Mouse (Mus musculus) v-Abl transformed pro-B cells (cell line): ENCODE measurements around the gene Rabgap1l.

Experiments
- in situ Hi-C, 2 experiments: fragments of 400-800 bp; cut with MboI; formaldehyde crosslinking; loops; one replicate each; pipeline ENCODE4 v1.15.1; 2025; ENCODE audit not compliant: unreplicated experiment in 2 of 2

The Rabgap1l gene

DNA sequence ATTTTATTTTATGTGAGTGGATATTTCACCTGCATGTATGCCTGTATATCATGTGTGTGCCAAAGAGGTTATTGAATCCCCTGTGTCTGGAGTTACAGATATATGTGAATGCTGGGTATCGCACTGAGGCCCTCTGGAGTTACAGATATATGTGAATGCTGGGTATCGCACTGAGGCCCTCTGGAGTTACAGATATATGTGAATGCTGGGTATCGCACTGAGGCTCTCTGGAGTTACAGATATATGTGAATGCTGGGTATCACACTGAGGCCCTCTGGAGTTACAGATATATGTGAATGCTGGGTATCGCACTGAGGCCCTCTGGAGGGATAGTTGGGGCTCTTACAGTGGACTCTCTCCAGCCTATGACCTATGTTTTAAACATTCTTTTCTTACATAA lies 383.3 kb downstream of the Rabgap1l start:
- in situ Hi-C loops: loop anchor here (5.0 to 25.0 kb wide), 6 partner anchors 155 to 1328 kb away; no protein-coding TSS in a partner anchor

DNA sequence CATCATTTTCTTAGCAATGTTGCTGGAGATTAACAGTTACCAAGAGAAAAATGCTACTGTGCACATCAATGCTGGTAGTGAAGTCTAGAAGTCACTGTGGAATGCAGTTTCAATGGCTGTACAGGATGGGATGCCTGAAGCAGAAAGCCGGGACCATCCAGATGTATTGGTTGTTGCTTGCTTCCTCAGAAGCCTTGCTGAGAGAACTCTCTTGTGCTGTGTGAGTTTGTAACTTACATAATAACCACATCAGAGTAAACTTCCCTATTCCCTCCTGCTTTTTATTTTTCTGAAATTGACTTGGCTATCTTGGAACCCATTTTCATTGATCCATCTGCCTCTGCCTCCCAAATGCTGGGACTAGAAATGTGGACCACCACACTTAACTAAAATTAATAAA lies 383.9 kb downstream of the Rabgap1l start:
- in situ Hi-C loops: loop anchor here (5.0 to 25.0 kb wide), 6 partner anchors 156 to 1328 kb away; no protein-coding TSS in a partner anchor

DNA sequence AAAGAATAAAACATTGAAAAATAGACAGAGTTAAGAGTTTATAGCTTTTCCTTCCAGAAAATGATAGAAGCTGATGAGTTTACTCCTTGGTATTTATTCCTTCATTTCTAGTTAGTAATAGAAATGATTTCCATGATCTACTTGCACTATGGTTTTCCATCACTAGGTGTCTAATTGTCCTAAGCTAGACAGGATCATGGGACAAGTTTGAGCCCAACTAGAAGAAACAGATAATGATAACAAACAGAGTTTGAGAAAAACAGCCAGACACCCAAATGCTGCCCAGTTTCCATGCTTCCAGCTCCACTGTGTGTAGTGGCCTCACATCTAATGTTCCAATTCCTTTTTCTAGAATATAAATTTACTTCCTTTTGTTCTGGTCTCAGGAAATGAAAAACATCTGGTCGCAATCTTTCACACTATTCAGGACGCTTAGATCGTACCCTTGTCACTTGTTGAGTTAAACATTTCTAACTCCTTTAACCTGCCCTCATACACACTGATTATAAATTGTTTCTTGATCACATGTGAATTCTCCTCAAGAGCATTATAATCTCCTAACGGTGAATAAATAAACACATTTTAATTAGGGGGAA lies 384.6 kb downstream of the Rabgap1l start:
- in situ Hi-C loops: loop anchor here (5.0 to 25.0 kb wide), 6 partner anchors 156 to 1329 kb away; no protein-coding TSS in a partner anchor

DNA sequence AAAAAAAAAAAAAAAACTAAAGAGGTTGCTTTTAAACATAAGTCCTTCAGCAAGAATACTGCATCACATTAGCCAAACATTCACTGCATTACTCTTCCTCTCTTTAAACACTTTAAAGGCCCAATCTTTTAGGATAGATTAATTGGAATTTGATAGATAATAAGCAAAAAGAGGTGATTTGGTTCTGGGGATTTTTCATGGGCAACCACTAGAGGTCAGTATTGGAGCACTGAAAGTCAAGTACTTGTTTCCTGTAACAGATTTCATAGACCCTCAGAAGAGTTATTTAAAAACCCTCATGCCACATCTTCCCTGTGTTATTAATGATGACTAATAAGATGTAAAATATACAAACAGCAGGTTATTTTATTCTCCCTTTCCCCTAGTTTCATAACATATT lies 393.6 kb downstream of the Rabgap1l start:
- in situ Hi-C loops: loop anchor here in 1 of 2 experiments (25.0 kb wide), 3 partner anchors 487 to 1563 kb away; partner anchors contain the start of gene Pigc

DNA sequence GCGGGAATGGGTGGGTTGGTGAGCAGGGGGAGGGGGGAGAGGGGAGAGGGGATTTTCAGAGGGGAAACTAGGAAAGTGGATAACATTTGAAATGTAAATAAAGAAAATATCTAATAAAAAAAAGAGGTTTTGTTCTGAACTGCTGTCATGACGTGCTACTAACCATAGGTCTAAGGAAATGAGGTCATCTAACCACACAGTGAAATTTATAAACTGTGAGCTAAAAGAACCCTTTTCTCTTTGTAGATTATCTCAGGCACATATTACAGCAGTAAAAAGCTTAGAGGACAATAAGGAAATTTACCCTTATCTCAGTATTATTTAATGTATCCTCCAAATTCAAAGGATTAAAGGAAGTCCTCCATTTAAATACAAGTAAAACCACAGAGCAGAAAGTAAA lies 396.0 kb downstream of the Rabgap1l start:
- in situ Hi-C loops: loop anchor here in 1 of 2 experiments (25.0 kb wide), 3 partner anchors 485 to 1565 kb away; partner anchors contain the start of gene Pigc

DNA sequence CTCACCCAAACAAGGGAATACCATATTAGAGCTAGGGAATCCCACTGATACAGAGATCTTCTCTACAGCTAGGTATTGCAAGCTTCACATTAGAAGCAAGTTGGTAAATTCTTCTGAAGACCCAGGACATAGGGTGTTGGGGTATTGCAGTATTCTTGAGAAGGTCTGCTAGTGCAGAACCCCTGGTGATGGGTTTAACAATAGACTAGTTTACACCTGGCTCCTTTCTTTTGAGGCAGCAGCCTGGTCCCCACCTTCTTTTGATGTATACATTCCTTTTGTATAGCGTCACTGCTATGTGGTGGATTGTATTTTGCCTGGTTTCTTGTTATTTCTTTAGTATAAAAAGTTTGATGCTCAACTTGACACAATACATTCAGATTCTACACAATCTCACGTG lies 405.6 kb downstream of the Rabgap1l start:
- in situ Hi-C loops: loop anchor here in 1 of 2 experiments (25.0 kb wide), 3 partner anchors 475 to 1575 kb away; partner anchors contain the start of gene Pigc

DNA sequence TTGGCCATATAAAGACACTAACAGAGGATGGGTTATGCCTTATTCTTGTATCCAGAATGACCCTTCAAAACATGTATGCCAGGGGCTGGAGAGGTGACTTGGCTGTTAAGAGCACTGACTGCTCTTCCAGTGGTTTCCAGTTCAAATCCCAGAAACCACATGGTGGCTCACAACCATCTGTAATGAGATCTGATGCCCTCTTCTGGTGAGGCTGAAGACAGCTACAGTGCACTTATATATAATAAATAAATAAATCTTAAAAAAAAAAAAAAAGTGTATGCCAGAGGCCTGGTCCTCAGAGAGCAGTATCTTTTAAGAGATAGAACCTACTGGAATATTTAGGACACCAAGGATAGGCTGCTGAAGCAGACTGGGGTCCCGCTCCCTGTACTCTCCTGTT lies 414.6 kb downstream of the Rabgap1l start:
- in situ Hi-C loops: loop anchor here (5.0 to 25.0 kb wide), 7 partner anchors 151 to 1584 kb away; partner anchors contain the start of genes Mrps14 (in 1 of the 2) and Pigc (in 1 of the 2)

DNA sequence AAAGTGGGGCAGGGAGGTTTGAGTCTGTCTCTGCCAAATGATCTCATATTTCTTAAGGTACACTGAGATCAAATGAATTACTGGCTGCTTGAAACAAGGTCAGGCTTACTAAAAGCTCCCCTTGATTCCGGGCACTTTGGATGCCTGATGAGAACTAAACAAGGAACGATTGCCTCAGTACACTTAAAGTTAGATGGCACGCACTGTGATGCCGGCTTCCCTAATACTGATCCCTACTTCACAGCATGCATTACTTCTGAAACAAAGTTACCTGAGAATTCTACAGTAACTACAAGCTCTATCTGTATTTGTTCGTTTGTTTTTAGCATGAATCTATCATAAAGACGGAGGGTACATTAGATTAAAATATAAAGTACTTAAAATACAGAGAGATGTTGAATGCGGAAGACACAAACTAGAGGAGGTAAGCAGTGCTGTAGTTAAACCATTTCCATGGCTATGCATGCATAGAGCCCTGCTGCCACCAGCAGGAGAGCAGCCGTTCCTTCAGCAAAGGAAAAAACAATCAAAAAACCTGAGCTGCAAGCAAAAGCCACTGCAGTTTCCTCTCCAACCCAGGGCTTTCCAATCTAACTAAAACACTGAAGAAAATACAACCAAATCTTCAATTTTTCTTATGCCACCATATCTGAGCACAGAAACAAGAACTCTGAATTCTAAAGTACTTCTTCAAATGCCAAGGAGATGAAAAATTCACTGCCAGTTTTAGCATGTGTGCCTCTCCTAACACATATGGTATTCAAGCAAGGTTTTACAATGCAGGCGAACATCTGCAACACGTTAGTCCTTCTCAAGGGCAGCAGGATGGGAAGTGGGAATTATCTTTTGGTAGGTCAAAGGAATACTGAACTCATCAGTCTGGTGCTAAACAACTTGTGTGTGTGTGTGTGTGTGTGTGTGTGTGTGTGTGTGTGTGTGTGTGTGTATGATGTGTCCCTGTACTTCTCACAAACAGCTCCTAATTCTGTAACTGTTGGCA lies 415.4 kb downstream of the Rabgap1l start:
- in situ Hi-C loops: loop anchor here (5.0 to 25.0 kb wide), 7 partner anchors 150 to 1585 kb away; partner anchors contain the start of genes Mrps14 (in 1 of the 2) and Pigc (in 1 of the 2)

DNA sequence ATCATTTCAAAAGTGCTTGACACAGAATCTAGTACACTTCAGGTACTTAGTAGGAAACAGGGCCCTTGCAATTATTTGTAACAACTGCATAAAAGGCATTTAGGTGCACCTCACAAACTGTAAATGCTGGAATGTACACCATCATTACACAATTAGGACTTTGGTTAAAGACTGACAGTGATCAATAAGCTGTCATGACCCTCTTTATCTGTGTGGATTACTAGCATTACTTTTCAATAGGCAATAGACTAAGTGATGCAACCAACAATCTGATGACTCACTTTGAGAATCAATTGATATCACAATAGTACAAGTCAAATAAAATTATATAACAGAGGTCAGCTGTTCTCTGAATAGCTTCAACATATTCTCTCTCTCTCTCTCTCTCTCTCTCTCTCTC lies 418.5 kb downstream of the Rabgap1l start:
- in situ Hi-C loops: loop anchor here in 1 of 2 experiments (10.0 kb wide), 2 partner anchors 150 to 180 kb away; partner anchors contain the start of gene Mrps14

DNA sequence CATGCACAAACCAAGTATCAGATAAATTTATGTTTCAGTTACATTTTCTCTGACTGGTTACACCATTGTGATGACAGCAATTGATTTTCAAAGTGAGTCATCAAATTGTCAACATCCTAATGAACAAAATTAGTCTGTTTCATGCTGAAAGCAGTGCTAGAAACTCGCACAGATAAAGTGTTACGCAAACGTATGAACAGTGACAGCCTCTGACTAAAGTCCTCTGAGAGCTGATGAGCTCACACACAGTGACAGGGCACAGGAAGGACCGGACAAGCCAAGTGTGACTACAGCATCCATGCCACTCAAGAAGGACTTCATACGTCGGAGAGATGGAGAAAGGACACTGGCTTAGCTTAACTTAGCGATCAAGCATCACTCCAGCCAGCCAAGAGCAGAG lies 419.7 kb downstream of the Rabgap1l start:
- in situ Hi-C loops: loop anchor here in 1 of 2 experiments (10.0 kb wide), 2 partner anchors 149 to 179 kb away; partner anchors contain the start of gene Mrps14

DNA sequence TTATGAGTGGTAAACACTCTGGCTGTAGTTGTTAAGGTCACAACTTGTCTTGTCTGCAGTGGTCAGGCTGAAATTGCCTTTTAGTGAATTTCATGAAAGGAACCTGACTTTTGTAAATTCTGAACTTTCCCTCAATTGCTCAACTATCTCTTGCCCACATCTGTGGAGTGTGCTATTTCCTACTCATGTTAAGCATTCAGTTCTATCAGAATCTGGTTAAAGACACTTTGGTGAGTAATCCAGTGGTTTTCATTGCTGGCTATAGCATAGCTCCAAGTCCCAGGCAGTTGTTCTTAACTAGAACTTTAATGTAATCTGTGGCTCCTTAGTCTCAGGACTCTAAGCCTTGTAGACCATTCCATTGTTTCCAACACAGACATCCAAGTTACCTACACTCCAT lies 421.3 kb downstream of the Rabgap1l start:
- in situ Hi-C loops: loop anchor here in 1 of 2 experiments (10.0 kb wide), 2 partner anchors 147 to 177 kb away; partner anchors contain the start of gene Mrps14

DNA sequence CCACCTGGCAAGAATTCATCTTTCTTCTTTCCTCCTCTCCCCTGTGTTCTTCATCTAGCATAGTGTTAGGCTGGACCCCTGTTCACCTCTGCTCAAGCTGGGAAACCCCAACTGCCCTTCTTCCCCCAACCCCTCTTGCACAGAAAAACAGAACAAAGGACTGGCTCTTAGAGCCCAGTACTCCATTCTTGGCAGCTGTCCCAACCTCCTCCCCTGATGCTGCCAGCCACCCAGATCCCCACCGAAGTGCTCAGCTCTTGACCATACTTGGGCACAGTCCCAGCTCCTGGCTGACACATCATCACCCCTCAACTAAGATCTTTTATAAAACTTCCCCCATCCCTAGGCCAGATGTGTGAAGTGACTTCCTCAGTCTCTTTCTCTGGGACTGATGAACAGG lies 422.5 kb downstream of the Rabgap1l start:
- in situ Hi-C loops: loop anchor here in 1 of 2 experiments (10.0 kb wide), 2 partner anchors 146 to 176 kb away; partner anchors contain the start of gene Mrps14

DNA sequence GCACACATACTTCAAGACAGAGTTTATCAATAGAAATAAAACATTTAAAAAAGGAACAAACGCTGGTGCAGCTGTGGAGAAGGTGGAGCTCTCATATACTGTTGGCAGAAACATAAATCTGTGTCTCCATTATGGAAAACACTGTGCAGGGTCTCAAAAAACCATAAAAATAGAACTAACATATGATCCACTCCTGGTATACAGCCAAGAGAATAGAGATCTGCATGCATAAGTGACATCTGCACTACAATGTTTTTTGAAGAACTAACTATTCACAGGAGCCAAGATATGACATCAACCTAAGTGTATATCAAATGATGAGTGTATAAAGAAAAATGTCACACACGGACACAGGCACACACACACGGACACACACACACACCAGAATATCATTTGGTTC lies 426.4 kb downstream of the Rabgap1l start:
- in situ Hi-C loops: no loop called here

DNA sequence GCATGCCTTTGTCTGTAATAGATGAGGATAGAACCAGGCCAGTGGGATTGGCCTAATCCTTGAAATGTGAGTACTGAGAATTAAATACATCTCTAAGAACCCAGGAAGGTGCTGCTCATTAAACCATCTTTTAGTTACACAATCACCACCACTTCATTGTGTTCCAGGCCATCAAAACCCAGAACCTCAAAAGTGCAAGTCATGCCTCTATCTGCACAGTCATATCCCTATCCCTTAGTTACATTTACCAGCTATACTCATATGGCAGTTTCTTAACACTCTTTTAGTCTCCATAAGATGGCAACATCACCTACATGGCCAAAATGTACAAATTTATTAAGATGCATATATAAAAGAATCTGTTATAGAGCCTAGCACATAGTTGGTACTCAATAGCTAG lies 435.7 kb downstream of the Rabgap1l start:
- in situ Hi-C loops: no loop called here

DNA sequence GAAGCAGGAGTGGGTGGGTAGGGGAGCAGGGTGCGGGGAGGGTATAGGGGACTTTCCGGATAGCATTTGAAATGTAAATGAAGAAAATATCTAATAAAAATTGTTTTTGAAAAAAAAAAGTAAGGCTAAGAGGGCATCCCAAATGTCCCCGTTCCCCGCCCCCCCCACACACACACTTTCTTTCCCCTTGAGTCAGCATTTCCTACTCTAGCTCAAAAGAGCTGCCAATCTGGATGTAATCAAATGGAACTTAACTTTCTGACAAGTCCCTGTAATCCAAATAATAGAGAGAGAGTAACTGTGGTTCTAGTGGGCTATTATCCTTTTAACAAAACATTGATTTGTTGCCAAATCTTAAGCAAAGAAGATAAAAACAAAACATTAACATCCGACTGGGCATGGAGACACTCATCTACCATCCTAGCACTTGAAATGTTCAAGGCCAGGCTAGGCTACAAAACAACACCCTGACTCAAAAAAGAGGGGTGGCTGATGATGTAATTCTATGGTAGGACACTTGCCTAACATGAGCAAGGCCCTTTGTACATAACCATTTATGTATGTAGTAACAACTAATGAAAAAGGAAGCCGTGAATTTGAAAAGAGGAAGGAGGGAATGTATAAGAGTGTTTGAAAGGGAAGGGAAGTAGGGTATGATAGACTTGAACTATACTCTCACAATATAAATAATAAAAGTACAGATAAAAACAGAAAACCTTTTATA lies 439.1 kb downstream of the Rabgap1l start:
- in situ Hi-C loops: no loop called here

DNA sequence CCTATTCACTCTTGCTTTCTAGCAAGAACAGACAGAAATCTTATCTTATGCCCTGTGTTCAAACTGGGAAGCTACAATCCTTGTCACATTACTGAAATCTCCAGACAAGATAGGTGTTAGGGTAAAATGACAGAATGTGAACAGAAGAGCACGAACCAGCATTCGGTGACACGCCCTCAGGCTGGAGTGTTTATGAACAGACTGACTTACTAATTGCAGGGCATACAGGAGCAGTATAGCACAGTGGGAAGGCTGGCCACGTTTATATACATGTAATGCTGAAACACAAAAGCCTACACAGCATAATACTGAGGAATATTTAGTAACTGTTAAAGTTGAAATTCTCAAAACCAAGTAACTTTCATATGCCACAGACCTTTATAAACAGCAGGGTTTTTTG lies 440.7 kb downstream of the Rabgap1l start:
- in situ Hi-C loops: no loop called here

DNA sequence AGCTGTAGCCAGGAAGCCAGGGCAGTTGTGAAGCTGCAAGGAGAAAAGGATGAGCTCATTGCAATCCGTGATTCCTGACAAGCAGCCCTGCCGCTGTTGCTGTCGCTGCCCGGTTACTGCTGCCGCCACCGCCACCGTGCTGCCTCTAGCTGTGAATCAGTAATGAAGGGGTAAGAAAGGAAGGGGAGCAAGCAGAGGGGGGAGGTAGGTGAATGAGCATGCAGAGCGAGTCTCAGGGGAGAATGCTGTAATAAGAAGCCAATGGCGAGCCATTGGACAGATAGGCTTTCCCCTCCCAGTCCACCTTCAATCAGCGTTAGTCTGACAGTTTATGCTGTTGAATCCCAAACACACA lies 441.2 kb downstream of the Rabgap1l start:
- in situ Hi-C loops: no loop called here

DNA sequence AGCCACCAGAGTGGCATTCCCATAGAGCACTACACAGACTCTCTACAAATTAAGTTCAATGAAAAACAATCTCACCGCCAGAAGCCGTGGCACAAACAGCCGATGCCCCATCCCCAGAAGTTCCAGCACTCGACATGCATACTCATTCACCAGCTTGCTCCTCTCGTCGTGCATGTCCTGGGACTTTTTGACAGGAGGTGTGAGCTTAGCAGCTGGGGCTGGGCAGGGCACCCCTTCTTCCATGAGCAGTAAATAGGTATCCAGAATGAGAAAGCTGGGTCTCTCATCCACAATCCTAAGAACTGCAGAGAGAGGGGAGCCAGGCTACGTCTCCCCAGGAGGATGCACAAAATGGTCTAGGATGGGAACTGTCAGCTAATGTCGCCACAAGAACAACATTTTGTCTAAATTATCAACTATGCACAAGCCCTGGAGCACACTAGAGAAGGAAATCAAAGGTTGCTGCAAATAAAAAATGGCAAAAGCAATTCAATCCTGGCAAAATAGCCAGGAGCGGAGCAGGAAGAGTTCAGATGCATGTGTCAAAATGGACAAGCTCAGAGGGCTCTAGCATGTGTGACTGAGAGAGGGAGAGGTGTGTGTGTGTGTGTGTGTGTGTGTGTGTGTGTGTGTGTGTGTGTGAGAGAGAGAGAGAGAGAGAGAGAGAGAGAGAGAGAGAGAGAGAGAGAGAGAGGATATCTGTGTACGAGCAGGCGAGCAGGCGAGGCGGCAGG lies 441.7 kb downstream of the Rabgap1l start:
- in situ Hi-C loops: no loop called here

DNA sequence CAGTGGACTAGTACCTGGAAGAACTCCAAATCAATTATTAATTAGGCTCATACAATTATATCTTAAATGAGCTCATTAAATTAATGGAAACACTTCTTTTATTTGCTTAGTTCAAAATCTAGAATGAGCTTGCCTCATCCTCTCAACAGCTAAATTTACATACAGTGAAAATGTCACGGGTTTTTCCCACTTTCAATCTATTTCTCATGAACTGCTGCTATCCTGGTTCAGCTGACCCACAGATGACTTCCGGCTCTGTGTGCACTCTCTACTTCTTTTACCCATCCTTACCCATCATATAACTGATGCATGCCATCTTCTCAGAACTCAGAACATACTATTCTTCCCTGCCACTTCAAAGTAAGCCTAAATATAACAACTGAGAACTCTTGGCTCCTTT lies 452.4 kb downstream of the Rabgap1l start:
- in situ Hi-C loops: no loop called here
